Mouse (Mus musculus) embryonic facial prominence, embryonic 12.5 days (tissue): Measurements from ENCODE around the gene Nfkbid. TPM values are rescaled to one million over a fixed set of nuclear protein-coding genes. Genes with fewer than 3 reads are reported as not detected.

Source experiments
- ATAC-seq: fragments of 200-750 bp; cut with Nextera tagmentation; 2 replicates; pipeline ENCODE4 v1.8.0; 2017; ENCODE audit not compliant: insufficient number of reproducible peaks, insufficient read depth, low FRiP score, low TSS enrichment
- H3K27ac ChIP-seq: fragments of 300-500 bp; sonication (generic); 2 replicates; pipeline ENCODE4 v1.5.1; 2016; ENCODE audit warnings: mild to moderate bottlenecking
- H3K27me3 ChIP-seq: fragments of 300-500 bp; sonication (generic); 2 replicates; pipeline ENCODE4 v1.6.1; 2016; ENCODE audit warnings: mild to moderate bottlenecking, moderate library complexity
- H3K36me3 ChIP-seq: fragments of 300-500 bp; sonication (generic); 2 replicates; pipeline ENCODE4 v1.6.1; 2016; ENCODE audit warnings: mild to moderate bottlenecking
- H3K4me1 ChIP-seq: fragments of 300-500 bp; sonication (generic); 2 replicates; pipeline ENCODE4 v1.6.1; 2016
- H3K4me2 ChIP-seq: fragments of 300-500 bp; sonication (generic); replicated peaks from 2 replicates; pipeline ENCODE4 v1.6.1; 2016; ENCODE audit warnings: mild to moderate bottlenecking, moderate library complexity
- H3K4me3 ChIP-seq: fragments of 300-500 bp; sonication (generic); 2 replicates; pipeline ENCODE4 v1.5.1; 2016; ENCODE audit warnings: mild to moderate bottlenecking
- H3K9ac ChIP-seq: fragments of 300-500 bp; sonication (generic); 2 replicates; pipeline ENCODE4 v1.6.1; 2016; ENCODE audit warnings: mild to moderate bottlenecking, moderate library complexity
- H3K9me3 ChIP-seq: fragments of 300-500 bp; sonication (generic); 2 replicates; pipeline ENCODE4 v1.6.1; 2016; ENCODE audit warnings: mild to moderate bottlenecking, moderate library complexity
- WGBS: fragments of 180-500 bp; shearing (Covaris S2); methylation state at CpG from one replicate; pipeline ENCODE4 v1.1.7; 2016; 5-methylcytosine and 5-hydroxymethylcytosine counted together
- polyA plus RNA-seq: library from polyadenylated mRNA; unstranded; fragments of >200 nt; fragmentation: Nextera tagmentation; extraction: Ambion mirVana; gene quantifications from 2 replicates; pipeline ENCODE4 v1.2.1, GENCODE M21; 2016

Nfkbid gene
- polyA plus RNA-seq, 1 experiment from 2014 or later, result 2.1 TPM

- no peak overlapping the region for H3K4me2 ChIP-seq
- H3K9ac ChIP-seq, result no peak overlapping the region
- no peaks in the 10 kb centered on the region for H3K9me3 ChIP-seq
- WGBS, result 16% methylated on average over 25 of the region's 25 CpGs
- H3K27me3 ChIP-seq, result peaks cover 83% of the 10 kb centered on the region
- H3K27ac ChIP-seq, result no peak overlapping the region
- ATAC-seq, result no peak
- no peak overlapping the region for H3K4me3 ChIP-seq
- no peaks in the 10 kb centered on the region for H3K36me3 ChIP-seq
- peaks cover 15% of the 10 kb centered on the region; the same call in 1 of the 2 replicates for H3K4me1 ChIP-seq
Observed at GRCm38 (mm10) chr7:30453327-30453726, 31.8 kb downstream of the Nfkbid start.

- no peaks in the 10 kb centered on the region for H3K36me3 ChIP-seq
- no peak overlapping the region for H3K4me3 ChIP-seq
- peaks cover 15% of the 10 kb centered on the region; the same call in 1 of the 2 replicates for H3K4me1 ChIP-seq
- H3K9ac ChIP-seq, result no peak overlapping the region
- H3K27me3 ChIP-seq, result peaks cover 87% of the 10 kb centered on the region
- no peak for ATAC-seq
- 2% methylated on average over 25 of the region's 25 CpGs for WGBS
- no peaks in the 10 kb centered on the region for H3K9me3 ChIP-seq
- no peak overlapping the region for H3K27ac ChIP-seq
- no peak overlapping the region for H3K4me2 ChIP-seq
Observed at GRCm38 (mm10) chr7:30453766-30454165, 32.2 kb downstream of the Nfkbid start.

- peaks cover 15% of the 10 kb centered on the region; the same call in 1 of the 2 replicates for H3K4me1 ChIP-seq
- ATAC-seq, result no peak
- WGBS, result 15% methylated on average over 6 of the region's 6 CpGs
- H3K27me3 ChIP-seq, result peaks cover 92% of the 10 kb centered on the region
- no peak overlapping the region for H3K27ac ChIP-seq
- H3K4me2 ChIP-seq, result no peak overlapping the region
- H3K9ac ChIP-seq, result no peak overlapping the region
- H3K9me3 ChIP-seq, result no peaks in the 10 kb centered on the region
- no peak overlapping the region for H3K4me3 ChIP-seq
- H3K36me3 ChIP-seq, result no peaks in the 10 kb centered on the region
Observed at GRCm38 (mm10) chr7:30454259-30454658, 32.7 kb downstream of the Nfkbid start.

GRCm38 (mm10) chr7:30456487-30456886 is 35.0 kb downstream of the Nfkbid start:
- H3K27ac ChIP-seq, result no peak overlapping the region
- H3K4me1 ChIP-seq, result peaks cover 15% of the 10 kb centered on the region; the same call in 1 of the 2 replicates
- H3K9ac ChIP-seq, result no peak overlapping the region
- peak overlapping the region; percentile 13; the same call in 1 of the 2 replicates for H3K4me3 ChIP-seq
- H3K27me3 ChIP-seq, result peaks cover 98% of the 10 kb centered on the region
- 2% methylated on average over 9 of the region's 9 CpGs for WGBS
- no peak for ATAC-seq
- H3K4me2 ChIP-seq, result peak overlapping the region; percentile 37; the same call in 1 of the 2 replicates
- no peaks in the 10 kb centered on the region for H3K36me3 ChIP-seq
- H3K9me3 ChIP-seq, result no peaks in the 10 kb centered on the region

- ATAC-seq, result no peak
- peak overlapping the region; percentile 37 for H3K4me2 ChIP-seq
- H3K9ac ChIP-seq, result no peak overlapping the region
- H3K9me3 ChIP-seq, result no peaks in the 10 kb centered on the region
- no peak overlapping the region for H3K27ac ChIP-seq
- H3K36me3 ChIP-seq, result no peaks in the 10 kb centered on the region
- H3K4me3 ChIP-seq, result peak overlapping the region; percentile 13; the same call in 1 of the 2 replicates
- H3K4me1 ChIP-seq, result peaks cover 15% of the 10 kb centered on the region; the same call in 1 of the 2 replicates
- H3K27me3 ChIP-seq, result peaks cover 99% of the 10 kb centered on the region
- under 1% methylated on average over 31 of the region's 31 CpGs for WGBS
Observed at GRCm38 (mm10) chr7:30456911-30457628, 35.5 kb downstream of the Nfkbid start.

GRCm38 (mm10) chr7:30457629-30458330 is 36.2 kb downstream of the Nfkbid start, which contains the start of the genes Kirrel2 and Nphs1:
Gene Kirrel2 (minus strand): TSS chr7:30457690.
Gene Nphs1 (plus strand): TSS chr7:30458315.
- ATAC-seq, result peak; percentile 79
- H3K27me3 ChIP-seq, result peaks cover 100% of the 10 kb centered on the region
- H3K9ac ChIP-seq, result no peak within 1 kb of the TSS
- no peaks in the 10 kb centered on the region for H3K36me3 ChIP-seq
- no peak within 1 kb of the TSS for H3K27ac ChIP-seq
- peak within 1 kb of the TSS; percentile 13; the same call in 1 of the 2 replicates for H3K4me3 ChIP-seq
- peak within 1 kb of the TSS; percentile 37 for H3K4me2 ChIP-seq
- H3K4me1 ChIP-seq, result peaks cover 15% of the 10 kb centered on the region; the same call in 1 of the 2 replicates
- under 1% methylated on average over 16 of the region's 16 CpGs for WGBS
- no peaks in the 10 kb centered on the region for H3K9me3 ChIP-seq

GRCm38 (mm10) chr7:30459484-30459883 is 38.0 kb downstream of the Nfkbid start:
- H3K9me3 ChIP-seq, result no peaks in the 10 kb centered on the region
- no peak for ATAC-seq
- H3K9ac ChIP-seq, result no peak overlapping the region
- H3K4me3 ChIP-seq, result no peak overlapping the region
- peaks cover 100% of the 10 kb centered on the region for H3K27me3 ChIP-seq
- whole genome bisulfite sequencing, result 34% methylated on average over 6 of the region's 6 CpGs
- H3K4me1 ChIP-seq, result peaks cover 15% of the 10 kb centered on the region; the same call in 1 of the 2 replicates
- H3K36me3 ChIP-seq, result no peaks in the 10 kb centered on the region
- no peak overlapping the region for H3K27ac ChIP-seq
- H3K4me2 ChIP-seq, result no peak overlapping the region

- no peak for ATAC-seq
- 0 out of 2 replicates have a peak, but pooled peaks cover 4% of the 10 kb centered on the region for H3K4me1 ChIP-seq
- H3K27me3 ChIP-seq, result peaks cover 99% of the 10 kb centered on the region
- no peak overlapping the region for H3K4me2 ChIP-seq
- 27% methylated on average over 7 of the region's 7 CpGs for WGBS
- H3K9ac ChIP-seq, result no peak overlapping the region
- no peak overlapping the region for H3K27ac ChIP-seq
- H3K4me3 ChIP-seq, result no peak overlapping the region
- H3K9me3 ChIP-seq, result no peaks in the 10 kb centered on the region
- H3K36me3 ChIP-seq, result no peaks in the 10 kb centered on the region
Observed at GRCm38 (mm10) chr7:30463568-30463967, 42.0 kb downstream of the Nfkbid start.

GRCm38 (mm10) chr7:30463996-30464395 is 42.5 kb downstream of the Nfkbid start:
- 0 out of 2 replicates have a peak, but pooled peaks cover 4% of the 10 kb centered on the region for H3K4me1 ChIP-seq

GRCm38 (mm10) chr7:30464816-30465300 is 43.3 kb downstream of the Nfkbid start:
- H3K4me3 ChIP-seq, result no peak overlapping the region
- ATAC-seq, result no peak

More at GRCm38 (mm10) chr7:30463996-30464395, 42.5 kb downstream of the Nfkbid start:
- Histone ChIP-seq H3K27ac (no peak overlapping the region), H3K27me3 (peaks cover 96% of the 10 kb centered on the region), H3K4me3 (no peak overlapping the region), H3K36me3 (no peaks in the 10 kb centered on the region), H3K9ac (no peak overlapping the region), H3K4me2 (no peak overlapping the region), H3K9me3 (no peaks in the 10 kb centered on the region)
- ATAC-seq, result no peak
- WGBS, result 19% methylated on average over 4 of the region's 4 CpGs

GRCm38 (mm10) chr7:30472411-30472810 is 50.9 kb downstream of the Nfkbid start:
- Histone ChIP-seq H3K27ac (no peak overlapping the region), H3K4me2 (no peak overlapping the region), H3K36me3 (no peaks in the 10 kb centered on the region), H3K9ac (no peak overlapping the region), H3K4me1 (peaks cover under 1% of the 10 kb centered on the region; the same call in 1 of the 2 replicates), H3K4me3 (no peak overlapping the region), H3K27me3 (peaks cover 15% of the 10 kb centered on the region), H3K9me3 (no peaks in the 10 kb centered on the region)
- 41% methylated on average over 5 of the region's 5 CpGs for WGBS
- no peak for ATAC-seq

More at GRCm38 (mm10) chr7:30464816-30465300, 43.3 kb downstream of the Nfkbid start:
- 0 out of 2 replicates have a peak, but pooled peaks cover 4% of the 10 kb centered on the region for H3K4me1 ChIP-seq
- no peak overlapping the region for H3K4me2 ChIP-seq
- no peak overlapping the region for H3K9ac ChIP-seq
- H3K27me3 ChIP-seq, result peaks cover 88% of the 10 kb centered on the region
- 11% methylated on average over 6 of the region's 6 CpGs for WGBS
- H3K36me3 ChIP-seq, result no peaks in the 10 kb centered on the region
- no peak overlapping the region for H3K27ac ChIP-seq
- H3K9me3 ChIP-seq, result no peaks in the 10 kb centered on the region
